Mouse (Mus musculus) cerebellum, postnatal 14 days (tissue): Measurements from ENCODE around the gene Rfx1.
A peak's percentile ranks its signal among the peaks of the same experiment; 100 is the strongest.

Experiments used
- DNase-seq, 2 experiments: peaks; one replicate each; pipeline ENCODE4 v3.0.0; 2021; ENCODE audit warnings: mixed read lengths in 2 of 2

The Rfx1 gene

DNA sequence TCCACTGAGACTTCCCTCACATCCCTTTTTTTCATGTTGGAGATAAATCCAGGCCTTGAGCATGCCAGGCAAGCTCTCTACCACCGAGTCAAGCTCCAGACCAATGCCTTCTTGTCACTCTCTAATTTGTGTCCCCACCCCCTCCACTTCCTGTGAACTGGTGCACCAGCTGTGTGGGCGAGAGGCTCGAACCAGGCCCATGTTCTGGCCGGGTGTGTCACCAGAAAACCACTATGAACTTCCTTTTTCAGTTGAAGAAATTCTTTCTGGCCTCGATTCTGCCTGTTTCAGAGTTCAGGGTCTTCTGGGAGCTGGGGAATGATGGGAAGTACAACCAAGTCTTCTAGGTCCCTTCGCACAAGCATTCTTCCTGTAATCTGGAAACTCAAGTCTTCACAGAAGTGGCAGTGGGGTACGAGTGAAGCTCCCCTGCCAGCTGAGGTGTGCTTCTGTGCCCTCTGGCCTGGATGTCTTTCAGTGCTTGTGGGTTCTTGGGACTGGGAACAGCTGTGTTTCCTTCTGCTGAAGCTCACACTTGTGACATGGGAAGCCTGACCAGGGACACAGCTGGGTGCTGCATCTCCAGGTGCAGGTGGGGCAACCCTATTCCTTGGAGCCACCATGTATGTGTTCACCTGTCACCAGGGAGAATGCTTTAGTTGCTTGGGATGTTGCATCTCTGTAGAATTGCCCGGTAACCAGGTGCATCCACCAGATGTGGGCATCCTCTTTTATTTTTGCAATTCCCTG is 2.6 kb upstream of the Rfx1 start:
- DNase-seq: no peak

DNA sequence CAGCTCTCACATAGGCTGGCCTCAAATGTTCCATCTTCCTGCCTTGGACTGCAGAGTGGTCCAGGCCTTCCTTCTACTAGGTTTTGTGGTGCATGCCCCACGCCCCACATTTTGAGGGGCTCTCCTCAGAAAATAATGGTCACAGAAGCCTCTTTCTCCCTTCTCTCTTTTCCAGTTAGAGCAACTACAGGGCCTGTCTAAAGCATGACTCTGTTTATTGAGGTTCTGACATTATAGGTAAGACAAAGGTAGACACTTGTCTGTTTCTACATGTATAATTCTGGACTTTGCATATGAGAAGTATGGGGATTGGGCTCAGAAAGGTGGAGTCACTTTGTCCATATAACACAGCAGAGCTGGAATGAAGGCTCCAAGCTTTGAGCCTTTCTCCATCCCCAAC is 1.6 kb upstream of the Rfx1 start, which contains the start of gene Gm10643:
Gm10643 (minus strand) TSS at position 101 of the 400 bp plus-strand sequence.
- no peak for DNase-seq

GRCm38 (mm10) chr8:84065457-84066072 is 1.1 kb upstream of the Rfx1 start:
- DNase-seq: no peak

GRCm38 (mm10) chr8:84067047-84067573 is 476 bp downstream of the Rfx1 start:
- peak; percentile 97 for DNase-seq

GRCm38 (mm10) chr8:84067911-84068310 is 1.3 kb downstream of the Rfx1 start:
- no peak for DNase-seq

DNA sequence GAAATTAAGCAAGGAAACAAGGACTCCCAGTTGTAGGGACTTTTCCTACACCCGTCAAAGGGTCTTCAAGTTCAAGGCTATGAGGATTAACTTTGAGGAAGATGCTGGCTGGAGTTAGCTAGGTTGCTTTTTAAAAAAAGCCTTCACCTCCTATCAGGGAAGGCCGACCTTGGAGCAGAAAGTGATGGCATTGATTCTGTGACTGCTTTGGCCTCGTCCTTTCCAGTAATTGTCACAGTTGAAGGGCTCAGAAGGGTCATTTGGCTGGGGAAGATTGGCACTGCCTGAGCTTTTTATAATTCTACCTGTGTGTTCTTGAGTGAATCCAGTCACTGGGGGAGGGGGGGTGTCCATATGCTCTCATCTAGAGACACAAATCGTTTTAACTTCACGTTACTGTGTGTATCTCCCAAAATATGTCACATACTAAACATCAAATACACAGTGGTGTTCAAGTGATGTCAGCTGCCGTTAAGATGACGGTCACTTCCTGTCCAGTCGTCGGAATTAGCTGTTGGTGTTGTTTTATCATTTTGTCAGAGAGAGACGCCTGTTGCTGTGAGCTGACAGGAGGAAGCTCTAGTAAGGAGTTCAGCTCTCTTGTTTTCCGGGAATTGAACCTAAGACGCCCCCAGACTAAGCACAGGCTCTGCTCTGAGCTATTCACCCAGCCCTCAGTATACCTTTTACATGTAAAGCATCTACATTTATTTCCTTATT is 1.8 kb downstream of the Rfx1 start:
- DNase-seq: no peak

- DNase-seq: no peak
These were observed 2.5 kb downstream of the Rfx1 start for GRCm38 (mm10) chr8:84069169-84069568.

GRCm38 (mm10) chr8:84069750-84070149 is 3.1 kb downstream of the Rfx1 start:
- no peak for DNase-seq

DNA sequence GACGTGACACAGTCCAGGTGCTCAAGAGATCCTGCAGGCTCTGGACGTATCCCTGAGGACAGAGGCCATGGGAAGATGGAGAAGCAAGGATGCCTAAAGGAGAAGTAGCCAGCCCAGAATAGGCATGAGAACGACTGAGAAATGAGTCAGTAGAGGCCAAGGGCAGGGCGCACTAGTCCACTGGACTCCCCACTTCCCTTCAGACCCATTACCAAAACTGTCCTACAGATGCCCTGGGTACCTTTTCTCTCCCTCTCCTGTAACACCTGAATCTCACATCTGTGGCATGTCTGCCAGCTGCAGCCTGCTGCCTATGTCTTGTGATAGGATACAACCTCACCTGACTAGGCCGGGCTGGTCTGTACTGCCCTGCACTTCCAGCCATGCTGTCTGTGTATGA is 3.6 kb downstream of the Rfx1 start:
- no peak for DNase-seq

GRCm38 (mm10) chr8:84070667-84071066 is 4.0 kb downstream of the Rfx1 start:
- no peak for DNase-seq

DNA sequence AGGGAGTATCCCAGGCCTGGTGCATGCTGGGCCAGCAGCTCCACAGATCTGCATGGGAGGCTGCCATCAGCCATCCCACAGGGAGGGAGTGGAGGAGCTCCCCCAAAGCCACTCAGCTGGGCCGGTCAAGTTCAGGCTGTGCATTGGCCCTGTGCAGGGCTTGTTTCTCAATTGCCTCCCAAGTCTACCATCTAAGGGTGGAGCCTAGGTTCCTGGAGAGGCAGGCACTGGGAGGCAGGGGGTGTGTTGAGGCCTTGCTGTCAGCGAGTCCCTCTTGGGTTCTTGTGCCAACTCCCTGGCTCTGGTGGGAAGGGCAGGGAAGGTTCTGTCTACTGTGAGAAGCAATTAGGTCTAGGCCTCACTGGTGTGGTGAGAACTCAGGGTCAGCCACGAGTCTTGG is 5.3 kb downstream of the Rfx1 start:
- no peak for DNase-seq

GRCm38 (mm10) chr8:84072321-84072720 is 5.7 kb downstream of the Rfx1 start:
- no peak for DNase-seq

- DNase-seq: no peak
These were observed 6.8 kb downstream of the Rfx1 start for GRCm38 (mm10) chr8:84073230-84073976.

- DNase-seq: no peak
These were observed 9.8 kb downstream of the Rfx1 start for GRCm38 (mm10) chr8:84076412-84076811.

- DNase-seq: no peak
These were observed 10.2 kb downstream of the Rfx1 start for GRCm38 (mm10) chr8:84076849-84077248.

DNA sequence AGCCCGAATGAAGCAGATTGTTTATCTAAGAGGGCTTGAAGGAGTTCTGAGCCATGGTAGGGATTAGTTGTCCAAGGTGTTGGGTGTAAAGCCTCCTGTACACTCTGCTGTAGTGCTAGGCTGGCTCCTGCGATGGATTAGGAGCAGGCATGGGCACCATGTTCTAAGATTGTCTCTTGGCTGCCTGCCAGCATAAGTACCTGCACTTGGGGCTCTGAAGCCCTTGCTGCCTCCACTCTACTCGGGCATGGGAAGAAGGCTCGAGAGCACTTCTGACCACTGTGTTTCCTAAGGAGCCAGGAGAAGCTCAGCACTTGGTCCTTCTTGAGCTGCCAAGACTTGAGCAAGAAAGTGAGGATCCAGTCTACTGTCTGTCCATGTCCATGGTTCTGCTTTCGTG is 12.6 kb downstream of the Rfx1 start:
- no peak for DNase-seq

GRCm38 (mm10) chr8:84083829-84084241 is 17.2 kb downstream of the Rfx1 start:
- peak in 1 of 2 experiments; percentile 38 for DNase-seq

- DNase-seq: no peak
These were observed 17.9 kb downstream of the Rfx1 start for GRCm38 (mm10) chr8:84084341-84085115.

GRCm38 (mm10) chr8:84087156-84087555 is 20.5 kb downstream of the Rfx1 start:
- no peak for DNase-seq

- DNase-seq: no peak
These were observed 21.2 kb downstream of the Rfx1 start for GRCm38 (mm10) chr8:84087821-84088220.

- no peak for DNase-seq
These were observed 22.6 kb downstream of the Rfx1 start for GRCm38 (mm10) chr8:84089277-84089676.

DNA sequence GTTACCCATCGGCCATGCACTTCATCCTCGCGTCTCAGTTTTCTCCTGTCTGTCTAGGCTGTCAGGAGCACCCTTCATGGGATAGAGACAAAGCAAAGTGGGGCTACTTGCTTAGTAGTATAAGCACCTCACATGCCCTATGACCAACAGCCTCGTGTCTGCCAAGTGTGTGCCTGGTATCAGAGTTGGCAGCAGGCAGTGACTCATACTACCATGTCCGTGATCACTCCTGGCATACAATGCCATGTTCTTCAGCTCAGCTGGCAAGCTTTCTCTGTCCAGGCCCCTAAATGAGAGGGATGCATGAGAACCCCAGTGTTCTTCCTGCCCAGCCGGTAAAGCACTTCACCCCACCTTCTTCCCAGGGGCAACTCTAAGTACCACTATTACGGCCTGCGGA is 24.0 kb downstream of the Rfx1 start:
- no peak for DNase-seq
